Comparison of ENCODE assay signal across 12 mouse cellular contexts in genomic region chr2:171846826-171847492, GRCm38 (mm10).
DNase-seq lines count a peak whose midpoint lies in the region; ATAC-seq and TF ChIP-seq lines count a peak whose summit lies in the region.
"Had no signal": no experiment of that assay in that cellular context is flagged by ENCODE, and none has a peak within 500 bp of the region (broad histone marks: within the 10 kb centered on the region; RNA-seq: fewer than 3 reads in every experiment).

No protein-coding gene starts in this region.

- no peak for TF ChIP-seq CTCF in intestine, postnatal 0 days (IDR thresholded peaks at IDR 0.05; ENCODE audit: low read depth)

- intact Hi-C loops in heart, postnatal 36 days (cut with DNase I) = no loop called here

- DNase-seq in heart, postnatal 36 days = no peak
- peak; percentile 11 for DNase-seq in CD4-positive helper T cell, adult 2 months (ENCODE audit: low read depth, low spot score)
- peak; percentile 12 to 49 for DNase-seq in cerebellum, postnatal 25 days
- DNase-seq: kidney, postnatal 14 days had no signal

- WGBS in heart, embryonic 13.5 days = 23% methylated on average over 4 of the region's 4 CpGs
- WGBS in hindbrain, embryonic 13.5 days = 27% methylated on average over 4 of the region's 4 CpGs
- WGBS in intestine, postnatal 0 days = 52% methylated on average over 4 of the region's 4 CpGs

- no peak for ATAC-seq in heart, embryonic 13.5 days (ENCODE audit: extremely low read depth, insufficient number of reproducible peaks, low FRiP score, low TSS enrichment)
- peak; percentile 68 for ATAC-seq in hindbrain, embryonic 13.5 days (ENCODE audit: low FRiP score)
- no peak for ATAC-seq in intestine, postnatal 0 days
- ATAC-seq in megakaryocyte progenitor cell, adult 5-6 weeks (replicated peaks; ENCODE audit: poor library complexity) = no peak
- no peak for ATAC-seq in inflammation-experienced regulatory T-cells, adult 6 months

- H3K4me3 ChIP-seq in heart, embryonic 13.5 days = no peak overlapping the region
- no peak overlapping the region for H3K4me3 ChIP-seq in hindbrain, embryonic 13.5 days
- no peak overlapping the region for H3K4me3 ChIP-seq in intestine, postnatal 0 days (ENCODE audit: low read depth, low read length)
- H3K4me3 ChIP-seq: heart, embryonic 15.5 days; limb, embryonic 13.5 days; lung, embryonic 15.5 days had no signal

- H3K4me1 ChIP-seq in heart, embryonic 13.5 days = peaks cover 12% of the 10 kb centered on the region
- H3K4me1 ChIP-seq in hindbrain, embryonic 13.5 days (replicated peaks) = peaks cover 17% of the 10 kb centered on the region
- H3K4me1 ChIP-seq in intestine, postnatal 0 days (replicated peaks; ENCODE audit: control insufficient read depth, insufficient read depth, low read length) = no peaks in the 10 kb centered on the region
- H3K4me1 ChIP-seq: heart, embryonic 15.5 days; limb, embryonic 13.5 days; lung, embryonic 15.5 days had no signal

- 0 out of 2 replicates have a peak, but pooled peaks cover 6% of the 10 kb centered on the region for H3K9me3 ChIP-seq in heart, embryonic 13.5 days
- no peaks in the 10 kb centered on the region for H3K9me3 ChIP-seq in hindbrain, embryonic 13.5 days
- no peaks in the 10 kb centered on the region for H3K9me3 ChIP-seq in intestine, postnatal 0 days (ENCODE audit: control insufficient read depth)
- H3K9me3 ChIP-seq: heart, embryonic 15.5 days; limb, embryonic 13.5 days; lung, embryonic 15.5 days had no signal

- H3K36me3 ChIP-seq in heart, embryonic 13.5 days = no peaks in the 10 kb centered on the region
- no peaks in the 10 kb centered on the region for H3K36me3 ChIP-seq in hindbrain, embryonic 13.5 days
- no peaks in the 10 kb centered on the region for H3K36me3 ChIP-seq in intestine, postnatal 0 days (ENCODE audit: control insufficient read depth, insufficient read depth)
- H3K36me3 ChIP-seq: heart, embryonic 15.5 days; limb, embryonic 13.5 days; lung, embryonic 15.5 days had no signal

- 0 out of 2 replicates have a peak, but pooled peaks cover 2% of the 10 kb centered on the region for H3K27me3 ChIP-seq in heart, embryonic 13.5 days (replicated peaks)
- no peaks in the 10 kb centered on the region for H3K27me3 ChIP-seq in hindbrain, embryonic 13.5 days
- 0 out of 2 replicates have a peak, but pooled peaks cover 6% of the 10 kb centered on the region for H3K27me3 ChIP-seq in intestine, postnatal 0 days (replicated peaks; ENCODE audit: control insufficient read depth, insufficient read depth, low read length)
- H3K27me3 ChIP-seq: heart, embryonic 15.5 days; limb, embryonic 13.5 days; lung, embryonic 15.5 days had no signal

- peak overlapping the region; percentile 30; the same call in 1 of the 2 replicates for H3K4me2 ChIP-seq in heart, embryonic 13.5 days
- no peak overlapping the region for H3K4me2 ChIP-seq in hindbrain, embryonic 13.5 days
- no peak overlapping the region for H3K4me2 ChIP-seq in intestine, postnatal 0 days (replicated peaks; ENCODE audit: low read depth)
- H3K4me2 ChIP-seq: heart, embryonic 15.5 days; limb, embryonic 13.5 days; lung, embryonic 15.5 days had no signal

- H3K27ac ChIP-seq in heart, embryonic 13.5 days (replicated peaks) = no peak overlapping the region
- peak overlapping the region; percentile 55; the same call in 1 of the 2 replicates for H3K27ac ChIP-seq in hindbrain, embryonic 13.5 days
- H3K27ac ChIP-seq in intestine, postnatal 0 days (ENCODE audit: low read depth, low read length) = no peak overlapping the region
- H3K27ac ChIP-seq: heart, embryonic 15.5 days; limb, embryonic 13.5 days; lung, embryonic 15.5 days had no signal

- H3K9ac ChIP-seq in heart, embryonic 13.5 days = no peak overlapping the region
- no peak overlapping the region for H3K9ac ChIP-seq in hindbrain, embryonic 13.5 days
- H3K9ac ChIP-seq in intestine, postnatal 0 days (ENCODE audit: low read depth, low read length) = no peak overlapping the region
- H3K9ac ChIP-seq: heart, embryonic 15.5 days; limb, embryonic 13.5 days; lung, embryonic 15.5 days had no signal

Comparison
In these comparisons a context has a peak if more than half of its experiments do, and no peak if none do; other contexts are left out.
1. DNase-seq: peak in CD4-positive helper T cell, adult 2 months (single experiment) and cerebellum, postnatal 25 days (2 of 2); none in heart, postnatal 36 days (0 of 2).